Mouse (Mus musculus) MEL (cell line): ENCODE measurements around the gene Med4.

Experiments
- CHD1 ChIP-seq: IDR thresholded peaks from 2 replicates; pipeline ENCODE4 v1.6.1; 2012; ENCODE audit warnings: low read depth, mild to moderate bottlenecking, inconsistent platforms, low read length, improper control_type of control experiment
- CTCF ChIP-seq, 3 experiments: IDR thresholded peaks in 2 of 3; conservative IDR thresholded peaks in 1 of 3; 2 replicates each; pipeline ENCODE4 v1.5.1; 2011 to 2012; ENCODE audit warnings: low read length in 3 of 3, low read depth in 2 of 3, mild to moderate bottlenecking in 2 of 3, improper control_type of control experiment in 1 of 3, inconsistent platforms in 1 of 3, mixed read lengths in 1 of 3, moderate library complexity in 1 of 3; ENCODE audit not compliant: control insufficient read depth in 1 of 3, insufficient read depth in 1 of 3, poor library complexity in 1 of 3, severe bottlenecking in 1 of 3
- MAX ChIP-seq: IDR thresholded peaks from 2 replicates; pipeline ENCODE4 v1.6.1; 2011; ENCODE audit warnings: low read length, improper control_type of control experiment
- ZNF384 ChIP-seq: IDR thresholded peaks from 2 replicates; pipeline ENCODE4 v1.6.1; 2012; ENCODE audit warnings: low read depth, mild to moderate bottlenecking, inconsistent platforms, low read length, improper control_type of control experiment

GRCm38 (mm10) chr14:73535641-73536040 lies 25.8 kb downstream of the Med4 start:
- TF ChIP-seq CTCF (IDR thresholded peaks at IDR 0.05 in 2 of 3, conservative IDR thresholded peaks at IDR 0.05 in 1 of 3; ENCODE audit: control insufficient read depth in 1 of 3, insufficient read depth in 1 of 3, low read depth in 2 of 3, low read length in 3 of 3, poor library complexity in 1 of 3, severe bottlenecking in 1 of 3) (no peak), MAX (no peak), ZNF384 (no peak), CHD1 (no peak)
